Mouse (Mus musculus) CD4-positive naive resting alpha-beta T cell, adult 57 days (primary cell): ENCODE data around the gene Rtl9. TPM values are rescaled to one million over a fixed set of nuclear protein-coding genes. Genes with fewer than 3 reads are reported as not detected.

Experiments used
- total RNA-seq: library from RNA; stranded (reverse); gene quantifications from one replicate; pipeline ENCODE4 v1.2.4, GENCODE M21; 2023

Gene Rtl9
- not detected for total RNA-seq

GRCm38 (mm10) chrX:143099044-143099754 is at the start of gene Rtl9:
Gene Rtl9 (plus strand): TSS chrX:143099594.

Other genes with a start within 250 kb of the Rtl9 start
- gene Ammecr1, start 132.9 kb upstream of the Rtl9 start, total RNA-seq = 8.7 TPM